Mouse (Mus musculus): ENCODE data around the gene Taf10.

DNA sequence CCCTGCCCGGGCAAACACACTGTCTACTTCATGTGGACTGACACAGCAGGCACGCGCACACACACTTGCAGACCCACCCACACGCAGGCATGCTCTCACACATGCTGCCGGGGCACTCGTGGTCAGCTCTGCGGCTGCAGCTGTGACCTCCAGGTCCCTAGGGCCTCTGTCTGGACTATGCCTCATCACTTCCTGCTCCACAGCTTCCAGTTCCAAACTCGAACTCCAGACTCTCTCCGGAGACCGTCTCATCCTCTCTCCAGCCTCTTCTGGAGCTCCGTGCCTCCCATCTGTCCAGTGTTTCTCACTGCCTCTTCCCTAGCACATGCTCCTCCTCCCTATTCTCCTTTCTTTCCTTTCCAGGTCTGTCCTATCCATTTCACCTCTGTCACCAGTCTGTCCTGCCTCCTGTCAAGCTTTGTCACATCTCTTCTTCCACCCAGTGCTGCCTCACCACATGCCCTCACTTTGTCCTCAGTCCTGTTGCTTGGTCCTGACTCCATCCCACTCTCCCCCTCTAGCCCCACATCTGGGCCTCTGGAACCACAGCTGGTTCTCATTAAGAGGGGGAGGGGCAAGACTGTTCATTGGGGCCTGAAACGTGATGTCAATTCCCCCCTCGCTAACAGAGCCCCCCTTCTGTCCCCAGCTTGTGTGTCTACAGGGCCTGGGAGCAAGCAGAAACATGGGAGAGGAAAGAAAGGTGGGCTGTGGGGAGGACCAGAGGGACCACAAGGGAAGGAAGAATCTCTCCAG lies 33.8 kb upstream of the Taf10 start:
- TF ChIP-seq CTCF (IDR thresholded peaks at IDR 0.05; ENCODE audit: borderline replicate concordance, insufficient read depth, low read depth, low read length) (no peak), POLR2A (IDR thresholded peaks at IDR 0.05; ENCODE audit: borderline replicate concordance, insufficient read depth, low read length) (no peak)

Measured in cerebellum, adult 2 months (tissue).